Mouse (Mus musculus) thymus, postnatal 10 days (tissue): Measurements from ENCODE around the gene Pax4.

Experiments
- DNase-seq, 2 experiments: peaks; one replicate each; pipeline ENCODE4 v3.0.0; 2021; ENCODE audit warnings: low spot score in 2 of 2

Pax4 gene

GRCm38 (mm10) chr6:28447937-28448336 is 1.2 kb downstream of the Pax4 start:
- no peak for DNase-seq

GRCm38 (mm10) chr6:28431538-28431855 is 17.7 kb downstream of the Pax4 start:
- no peak for DNase-seq

GRCm38 (mm10) chr6:28430795-28431537 is 18.2 kb downstream of the Pax4 start:
- DNase-seq = no peak

- no peak for DNase-seq
These were observed 19.3 kb downstream of the Pax4 start for GRCm38 (mm10) chr6:28429870-28430269.

GRCm38 (mm10) chr6:28428290-28428689 is 20.9 kb downstream of the Pax4 start, which contains the start of gene Gcc1:
Gene Gcc1, minus strand, starts transcription at chr6:28428390.
- DNase-seq = no peak

- DNase-seq = peak; percentile 22 to 43
These were observed 21.9 kb downstream of the Pax4 start, which contains the start of gene Fscn3 for GRCm38 (mm10) chr6:28427096-28427839. Gene Fscn3, plus strand, starts transcription at chr6:28427789.

GRCm38 (mm10) chr6:28425019-28425418 is 24.1 kb downstream of the Pax4 start:
- DNase-seq = no peak

- DNase-seq = peak; percentile 53 to 58
These were observed 25.1 kb downstream of the Pax4 start for GRCm38 (mm10) chr6:28423767-28424695.

GRCm38 (mm10) chr6:28423313-28423712 is 25.8 kb downstream of the Pax4 start, which contains the start of gene Arf5:
Gene Arf5, plus strand, starts transcription at chr6:28423560.
- DNase-seq = peak; percentile 92 to 97

- no peak for DNase-seq
These were observed 26.4 kb downstream of the Pax4 start for GRCm38 (mm10) chr6:28422651-28423290.

- DNase-seq = peak; percentile 91 to 93
These were observed 27.6 kb downstream of the Pax4 start for GRCm38 (mm10) chr6:28421469-28422000.

GRCm38 (mm10) chr6:28420865-28421264 is 28.3 kb downstream of the Pax4 start:
- peak in 1 of 2 experiments; percentile 16 for DNase-seq

- DNase-seq = no peak
These were observed 28.8 kb downstream of the Pax4 start for GRCm38 (mm10) chr6:28420361-28420760.

GRCm38 (mm10) chr6:28419673-28420072 is 29.5 kb downstream of the Pax4 start:
- DNase-seq = no peak

GRCm38 (mm10) chr6:28418449-28418848 is 30.7 kb downstream of the Pax4 start:
- no peak for DNase-seq

GRCm38 (mm10) chr6:28416981-28417380 is 32.2 kb downstream of the Pax4 start:
- DNase-seq = no peak

GRCm38 (mm10) chr6:28411236-28411635 is 37.9 kb downstream of the Pax4 start:
- no peak for DNase-seq

GRCm38 (mm10) chr6:28410053-28410452 is 39.1 kb downstream of the Pax4 start:
- DNase-seq = no peak

GRCm38 (mm10) chr6:28399791-28400190 is 49.4 kb downstream of the Pax4 start:
- DNase-seq = peak in 1 of 2 experiments; percentile 19

- DNase-seq = no peak
These were observed 50.4 kb downstream of the Pax4 start for GRCm38 (mm10) chr6:28398726-28399125.

- DNase-seq = peak in 1 of 2 experiments; percentile 22
These were observed 51.4 kb downstream of the Pax4 start, which contains the start of gene Zfp800 for GRCm38 (mm10) chr6:28397681-28398203. Gene Zfp800, minus strand, starts transcription at chr6:28398005.
